Mouse (Mus musculus) kidney, embryonic 14.5 days (tissue): ENCODE measurements around the gene Rab22a. TPM values are rescaled to one million over a fixed set of nuclear protein-coding genes. Genes with fewer than 3 reads are reported as not detected.

Source experiments
- ATAC-seq: fragments of 200-750 bp; cut with Nextera tagmentation; 2 replicates; pipeline ENCODE4 v1.8.0; 2017; ENCODE audit warnings: moderate number of reproducible peaks, mild to moderate bottlenecking, moderate TSS enrichment, moderate library complexity; ENCODE audit not compliant: low FRiP score, low TSS enrichment
- H3K27ac ChIP-seq: fragments of 300-500 bp; sonication (generic); 2 replicates; pipeline ENCODE4 v1.5.1; 2014; ENCODE audit warnings: low read depth, mild to moderate bottlenecking, low read length, moderate library complexity, mixed read lengths
- H3K27me3 ChIP-seq: fragments of 300-500 bp; sonication (generic); 2 replicates; pipeline ENCODE4 v1.6.1; 2014; ENCODE audit warnings: mild to moderate bottlenecking, low read length; ENCODE audit not compliant: control insufficient read depth, insufficient read depth
- H3K36me3 ChIP-seq: fragments of 300-500 bp; sonication (generic); 2 replicates; pipeline ENCODE4 v1.6.1; 2014; ENCODE audit warnings: low read length, mixed read lengths; ENCODE audit not compliant: control insufficient read depth, insufficient read depth
- H3K4me1 ChIP-seq: fragments of 300-500 bp; sonication (generic); 2 replicates; pipeline ENCODE4 v1.6.1; 2014; ENCODE audit warnings: low read length, mixed read lengths; ENCODE audit not compliant: control insufficient read depth, insufficient read depth
- H3K4me2 ChIP-seq: fragments of 300-500 bp; sonication (generic); replicated peaks from 2 replicates; pipeline ENCODE4 v1.6.1; 2014; ENCODE audit warnings: low read depth, mild to moderate bottlenecking, low read length
- H3K4me3 ChIP-seq: fragments of 300-500 bp; sonication (generic); 2 replicates; pipeline ENCODE4 v1.5.1; 2014; ENCODE audit warnings: mild to moderate bottlenecking, low read length
- H3K9ac ChIP-seq: fragments of 300-500 bp; sonication (generic); 2 replicates; pipeline ENCODE4 v1.6.1; 2014; ENCODE audit warnings: low read depth, mild to moderate bottlenecking, low read length, moderate library complexity
- H3K9me3 ChIP-seq: fragments of 300-500 bp; sonication (generic); 2 replicates; pipeline ENCODE4 v1.6.1; 2016; ENCODE audit warnings: low read length; ENCODE audit not compliant: control insufficient read depth
- WGBS: fragments of 180-500 bp; shearing (Covaris S2); extraction: QIAGEN DNeasy Blood & Tissue Kit; methylation state at CpG from one replicate; pipeline ENCODE4 v1.1.7; 2014; 5-methylcytosine and 5-hydroxymethylcytosine counted together
- polyA plus RNA-seq: library from polyadenylated mRNA; unstranded; fragments of >200 nt; fragmentation: Nextera tagmentation; extraction: Ambion mirVana; gene quantifications from 2 replicates; pipeline ENCODE4 v1.2.1, GENCODE M21; 2014

The Rab22a gene
- polyA plus RNA-seq, 1 experiment from 2014 or later, result 32.9 TPM

- no peak overlapping the region for H3K27ac ChIP-seq
- H3K36me3 ChIP-seq, result peaks cover 53% of the 10 kb centered on the region
- 88% methylated on average over 9 of the region's 9 CpGs for WGBS
- no peak overlapping the region for H3K9ac ChIP-seq
- no peak for ATAC-seq
- peaks cover 17% of the 10 kb centered on the region for H3K4me1 ChIP-seq
- no peak overlapping the region for H3K4me2 ChIP-seq
- H3K9me3 ChIP-seq, result no peaks in the 10 kb centered on the region
- no peaks in the 10 kb centered on the region for H3K27me3 ChIP-seq
- H3K4me3 ChIP-seq, result no peak overlapping the region
These were observed 2.8 kb downstream of the Rab22a start for GRCm38 (mm10) chr2:173662255-173662950.

DNA sequence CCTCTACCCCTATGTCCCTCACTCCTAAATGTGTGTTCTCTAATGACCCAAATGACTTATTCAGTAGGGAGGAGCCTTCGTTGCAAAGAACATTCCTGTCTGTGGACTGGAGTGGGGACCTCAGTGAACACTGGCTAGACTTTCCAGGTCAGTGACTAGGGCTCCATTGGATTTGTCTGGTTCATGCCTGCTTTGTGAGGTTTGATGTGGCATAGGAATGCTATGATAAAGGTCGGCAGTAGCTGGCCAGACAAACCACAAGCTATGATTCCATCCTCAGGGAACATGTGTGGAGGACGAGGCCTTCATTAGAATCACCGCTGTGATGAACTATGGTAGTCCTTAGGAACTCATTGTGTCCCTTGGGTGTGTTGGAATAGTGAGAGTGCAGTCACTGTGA is 5.2 kb downstream of the Rab22a start:
- H3K4me3 ChIP-seq, result no peak overlapping the region
- WGBS, result 92% methylated on average over 4 of the region's 4 CpGs
- no peaks in the 10 kb centered on the region for H3K27me3 ChIP-seq
- H3K27ac ChIP-seq, result no peak overlapping the region
- no peak overlapping the region for H3K9ac ChIP-seq
- peaks cover 6% of the 10 kb centered on the region; the same call in 1 of the 2 replicates for H3K4me1 ChIP-seq
- H3K4me2 ChIP-seq, result no peak overlapping the region
- ATAC-seq, result no peak
- peaks cover 53% of the 10 kb centered on the region for H3K36me3 ChIP-seq
- no peaks in the 10 kb centered on the region for H3K9me3 ChIP-seq

GRCm38 (mm10) chr2:173665271-173665670 is 5.7 kb downstream of the Rab22a start:
- Histone ChIP-seq H3K9ac (no peak overlapping the region), H3K9me3 (no peaks in the 10 kb centered on the region)
- WGBS, result 98% methylated on average over 2 of the region's 2 CpGs

DNA sequence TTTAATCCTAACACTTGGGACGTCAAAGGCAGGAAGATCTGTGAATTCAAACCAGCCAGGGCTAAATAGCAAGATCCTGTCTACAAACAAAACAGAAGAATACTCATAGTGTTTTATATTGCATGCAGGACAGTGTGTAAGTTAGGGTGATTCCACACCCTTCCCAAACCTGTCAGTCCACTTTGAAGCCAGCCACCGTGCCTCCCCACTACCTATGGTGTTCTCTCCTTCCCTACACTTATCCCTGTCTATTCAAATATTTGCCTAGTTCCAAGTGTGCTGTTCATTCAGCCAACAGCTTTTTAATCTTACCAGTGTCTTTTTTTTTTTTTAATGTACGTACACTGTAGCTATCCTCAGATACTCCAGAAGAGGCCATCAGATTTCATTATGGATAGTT is 7.3 kb downstream of the Rab22a start:
- Histone ChIP-seq H3K9ac (no peak overlapping the region), H3K27me3 (no peaks in the 10 kb centered on the region), H3K9me3 (no peaks in the 10 kb centered on the region), H3K27ac (no peak overlapping the region), H3K36me3 (peaks cover 44% of the 10 kb centered on the region), H3K4me2 (no peak overlapping the region), H3K4me3 (no peak overlapping the region), H3K4me1 (no peaks in the 10 kb centered on the region)
- WGBS, result 92% methylated on average over 3 of the region's 3 CpGs
- no peak for ATAC-seq

More at GRCm38 (mm10) chr2:173665271-173665670, 5.7 kb downstream of the Rab22a start:
- Histone ChIP-seq H3K36me3 (peaks cover 53% of the 10 kb centered on the region), H3K27ac (no peak overlapping the region), H3K4me1 (peaks cover 6% of the 10 kb centered on the region; the same call in 1 of the 2 replicates), H3K4me3 (no peak overlapping the region), H3K27me3 (no peaks in the 10 kb centered on the region), H3K4me2 (no peak overlapping the region)
- ATAC-seq, result no peak

- no peak overlapping the region for H3K4me2 ChIP-seq
- 68% methylated on average over 2 of the region's 2 CpGs for WGBS
- no peaks in the 10 kb centered on the region for H3K9me3 ChIP-seq
- H3K9ac ChIP-seq, result no peak overlapping the region
- no peaks in the 10 kb centered on the region for H3K27me3 ChIP-seq
- ATAC-seq, result no peak
- no peak overlapping the region for H3K27ac ChIP-seq
- H3K36me3 ChIP-seq, result peaks cover 4% of the 10 kb centered on the region; the same call in 1 of the 2 replicates
- no peak overlapping the region for H3K4me3 ChIP-seq
- H3K4me1 ChIP-seq, result no peaks in the 10 kb centered on the region
These were observed 12.9 kb downstream of the Rab22a start for GRCm38 (mm10) chr2:173672328-173672896.

GRCm38 (mm10) chr2:173673469-173673868 is 13.9 kb downstream of the Rab22a start:
- H3K36me3 ChIP-seq, result peaks cover 3% of the 10 kb centered on the region; the same call in 1 of the 2 replicates
- no peak for ATAC-seq
- H3K4me3 ChIP-seq, result no peak overlapping the region
- no peaks in the 10 kb centered on the region for H3K27me3 ChIP-seq
- no peaks in the 10 kb centered on the region for H3K4me1 ChIP-seq
- no peaks in the 10 kb centered on the region for H3K9me3 ChIP-seq
- no peak overlapping the region for H3K9ac ChIP-seq
- WGBS, result 86% methylated on average over 1 of the region's 1 CpGs
- H3K4me2 ChIP-seq, result no peak overlapping the region
- H3K27ac ChIP-seq, result no peak overlapping the region

GRCm38 (mm10) chr2:173678593-173678992 is 19.0 kb downstream of the Rab22a start:
- H3K9ac ChIP-seq, result no peak overlapping the region
- H3K27ac ChIP-seq, result no peak overlapping the region
- no peaks in the 10 kb centered on the region for H3K4me1 ChIP-seq
- no peak for ATAC-seq
- WGBS, result 95% methylated on average over 2 of the region's 2 CpGs
- no peak overlapping the region for H3K4me2 ChIP-seq
- H3K4me3 ChIP-seq, result no peak overlapping the region
- H3K36me3 ChIP-seq, result peaks cover 12% of the 10 kb centered on the region; the same call in 1 of the 2 replicates
- H3K27me3 ChIP-seq, result no peaks in the 10 kb centered on the region
- H3K9me3 ChIP-seq, result no peaks in the 10 kb centered on the region

GRCm38 (mm10) chr2:173679217-173679616 is 19.7 kb downstream of the Rab22a start:
- peaks cover 11% of the 10 kb centered on the region; the same call in 1 of the 2 replicates for H3K36me3 ChIP-seq
- no peaks in the 10 kb centered on the region for H3K9me3 ChIP-seq
- no peak overlapping the region for H3K4me3 ChIP-seq
- H3K27ac ChIP-seq, result no peak overlapping the region
- no peaks in the 10 kb centered on the region for H3K27me3 ChIP-seq
- no peak overlapping the region for H3K4me2 ChIP-seq
- ATAC-seq, result no peak
- WGBS, result 65% methylated on average over 3 of the region's 3 CpGs
- H3K4me1 ChIP-seq, result no peaks in the 10 kb centered on the region
- no peak overlapping the region for H3K9ac ChIP-seq

GRCm38 (mm10) chr2:173680153-173680552 is 20.6 kb downstream of the Rab22a start:
- Histone ChIP-seq H3K27ac (no peak overlapping the region), H3K9me3 (no peaks in the 10 kb centered on the region), H3K4me2 (no peak overlapping the region), H3K9ac (no peak overlapping the region), H3K27me3 (no peaks in the 10 kb centered on the region), H3K36me3 (peaks cover 9% of the 10 kb centered on the region; the same call in 1 of the 2 replicates), H3K4me1 (no peaks in the 10 kb centered on the region), H3K4me3 (no peak overlapping the region)
- WGBS, result 67% methylated on average over 1 of the region's 1 CpGs
- no peak for ATAC-seq
